Mouse (Mus musculus) limb, embryonic 12.5 days (tissue): ENCODE measurements around the gene Rprd1b. TPM values are rescaled to one million over a fixed set of nuclear protein-coding genes. Genes with fewer than 3 reads are reported as not detected.

Experiments
- ATAC-seq: fragments of 200-750 bp; cut with Nextera tagmentation; 2 replicates; pipeline ENCODE4 v1.8.0; 2017; ENCODE audit warnings: low read depth, moderate TSS enrichment; ENCODE audit not compliant: insufficient number of reproducible peaks, insufficient read depth, low FRiP score, low TSS enrichment
- H3K27ac ChIP-seq: fragments of 300-500 bp; sonication (generic); 2 replicates; pipeline ENCODE4 v1.5.1; 2016; ENCODE audit warnings: mild to moderate bottlenecking, moderate library complexity
- H3K27me3 ChIP-seq: fragments of 300-500 bp; sonication (generic); 2 replicates; pipeline ENCODE4 v1.6.1; 2016; ENCODE audit warnings: mild to moderate bottlenecking, moderate library complexity
- H3K36me3 ChIP-seq: fragments of 300-500 bp; sonication (generic); 2 replicates; pipeline ENCODE4 v1.6.1; 2016; ENCODE audit warnings: mild to moderate bottlenecking, moderate library complexity
- H3K4me1 ChIP-seq: fragments of 300-500 bp; sonication (generic); replicated peaks from 2 replicates; pipeline ENCODE4 v1.6.1; 2016
- H3K4me2 ChIP-seq: fragments of 300-500 bp; sonication (generic); 2 replicates; pipeline ENCODE4 v1.6.1; 2016; ENCODE audit warnings: mild to moderate bottlenecking, moderate library complexity
- H3K4me3 ChIP-seq: fragments of 300-500 bp; sonication (generic); replicated peaks from 2 replicates; pipeline ENCODE4 v1.5.1; 2016; ENCODE audit warnings: mild to moderate bottlenecking
- H3K9ac ChIP-seq: fragments of 300-500 bp; sonication (generic); replicated peaks from 2 replicates; pipeline ENCODE4 v1.6.1; 2016; ENCODE audit warnings: mild to moderate bottlenecking, moderate library complexity
- H3K9me3 ChIP-seq: fragments of 300-500 bp; sonication (generic); 2 replicates; pipeline ENCODE4 v1.6.1; 2016; ENCODE audit warnings: mild to moderate bottlenecking, moderate library complexity
- WGBS: fragments of 180-500 bp; shearing (Covaris S2); methylation state at CpG from one replicate; pipeline ENCODE4 v1.1.7; 2016; 5-methylcytosine and 5-hydroxymethylcytosine counted together
- polyA plus RNA-seq: library from polyadenylated mRNA; unstranded; fragments of >200 nt; fragmentation: Nextera tagmentation; extraction: Ambion mirVana; gene quantifications from 2 replicates; pipeline ENCODE4 v1.2.1, GENCODE M21; 2016

Rprd1b gene
- polyA plus RNA-seq, 1 experiment from 2014 or later, result 57.1 TPM

GRCm38 (mm10) chr2:158080622-158081241 lies 52.4 kb downstream of the Rprd1b start:
- 86% methylated on average over 9 of the region's 9 CpGs for WGBS
- no peak overlapping the region for H3K4me3 ChIP-seq
- no peak overlapping the region for H3K4me2 ChIP-seq
- no peaks in the 10 kb centered on the region for H3K9me3 ChIP-seq
- 0 out of 2 replicates have a peak, but pooled peaks cover 3% of the 10 kb centered on the region for H3K4me1 ChIP-seq
- no peak overlapping the region for H3K9ac ChIP-seq
- no peak overlapping the region for H3K27ac ChIP-seq
- no peaks in the 10 kb centered on the region for H3K27me3 ChIP-seq
- no peak for ATAC-seq
- peaks cover 25% of the 10 kb centered on the region for H3K36me3 ChIP-seq

- Histone ChIP-seq H3K4me1 (no peaks in the 10 kb centered on the region), H3K27ac (no peak overlapping the region), H3K27me3 (no peaks in the 10 kb centered on the region), H3K4me2 (no peak overlapping the region), H3K36me3 (no peaks in the 10 kb centered on the region), H3K4me3 (no peak overlapping the region), H3K9ac (no peak overlapping the region), H3K9me3 (no peaks in the 10 kb centered on the region)
- no peak for ATAC-seq
- WGBS, result 61% methylated on average over 8 of the region's 8 CpGs
Observed at GRCm38 (mm10) chr2:158084486-158084885, 56.2 kb downstream of the Rprd1b start.

- 87% methylated on average over 4 of the region's 4 CpGs for WGBS
- no peaks in the 10 kb centered on the region for H3K27me3 ChIP-seq
- H3K9ac ChIP-seq, result no peak overlapping the region
- no peaks in the 10 kb centered on the region for H3K9me3 ChIP-seq
- no peak overlapping the region for H3K4me3 ChIP-seq
- no peak overlapping the region for H3K27ac ChIP-seq
- no peak overlapping the region for H3K4me2 ChIP-seq
- no peak for ATAC-seq
- H3K36me3 ChIP-seq, result no peaks in the 10 kb centered on the region
- no peaks in the 10 kb centered on the region; the same call in 1 of the 2 replicates for H3K4me1 ChIP-seq
Observed at GRCm38 (mm10) chr2:158090096-158090495, 61.8 kb downstream of the Rprd1b start.

GRCm38 (mm10) chr2:158093345-158093744 lies 65.0 kb downstream of the Rprd1b start:
- no peak overlapping the region for H3K9ac ChIP-seq
- no peaks in the 10 kb centered on the region for H3K9me3 ChIP-seq
- H3K4me1 ChIP-seq, result no peaks in the 10 kb centered on the region; the same call in 1 of the 2 replicates
- no peaks in the 10 kb centered on the region for H3K27me3 ChIP-seq
- no peak for ATAC-seq
- WGBS, result 60% methylated on average over 5 of the region's 5 CpGs
- H3K4me2 ChIP-seq, result no peak overlapping the region
- H3K27ac ChIP-seq, result no peak overlapping the region
- no peak overlapping the region for H3K4me3 ChIP-seq
- no peaks in the 10 kb centered on the region for H3K36me3 ChIP-seq

- Histone ChIP-seq H3K27me3 (no peaks in the 10 kb centered on the region), H3K9ac (no peak overlapping the region), H3K4me3 (no peak overlapping the region), H3K27ac (no peak overlapping the region), H3K4me1 (no peaks in the 10 kb centered on the region; the same call in 1 of the 2 replicates), H3K9me3 (no peaks in the 10 kb centered on the region), H3K4me2 (no peak overlapping the region), H3K36me3 (no peaks in the 10 kb centered on the region)
- ATAC-seq, result no peak
- 83% methylated on average over 7 of the region's 7 CpGs for WGBS
Observed at GRCm38 (mm10) chr2:158094300-158094699, 66.0 kb downstream of the Rprd1b start.

- no peaks in the 10 kb centered on the region; the same call in 1 of the 2 replicates for H3K4me1 ChIP-seq
- 63% methylated on average over 5 of the region's 5 CpGs for WGBS
- ATAC-seq, result no peak
- no peak overlapping the region for H3K4me3 ChIP-seq
- no peaks in the 10 kb centered on the region for H3K27me3 ChIP-seq
- H3K9me3 ChIP-seq, result no peaks in the 10 kb centered on the region
- H3K36me3 ChIP-seq, result no peaks in the 10 kb centered on the region
- no peak overlapping the region for H3K9ac ChIP-seq
- no peak overlapping the region for H3K4me2 ChIP-seq
- no peak overlapping the region for H3K27ac ChIP-seq
Observed at GRCm38 (mm10) chr2:158094846-158095245, 66.5 kb downstream of the Rprd1b start.

GRCm38 (mm10) chr2:158097071-158097470 lies 68.8 kb downstream of the Rprd1b start:
- Histone ChIP-seq H3K27me3 (no peaks in the 10 kb centered on the region), H3K4me2 (no peak overlapping the region), H3K27ac (no peak overlapping the region), H3K9me3 (no peaks in the 10 kb centered on the region), H3K4me3 (no peak overlapping the region), H3K9ac (no peak overlapping the region), H3K4me1 (no peaks in the 10 kb centered on the region; the same call in 1 of the 2 replicates), H3K36me3 (no peaks in the 10 kb centered on the region)
- no peak for ATAC-seq
- 79% methylated on average over 5 of the region's 5 CpGs for WGBS

GRCm38 (mm10) chr2:158098730-158099129 lies 70.4 kb downstream of the Rprd1b start:
- H3K36me3 ChIP-seq, result no peaks in the 10 kb centered on the region
- no peaks in the 10 kb centered on the region for H3K9me3 ChIP-seq
- no peak overlapping the region for H3K9ac ChIP-seq
- H3K27ac ChIP-seq, result no peak overlapping the region
- ATAC-seq, result no peak
- H3K4me2 ChIP-seq, result no peak overlapping the region
- WGBS, result 84% methylated on average over 5 of the region's 5 CpGs
- H3K4me1 ChIP-seq, result no peaks in the 10 kb centered on the region; the same call in none of the 2 replicates
- H3K27me3 ChIP-seq, result no peaks in the 10 kb centered on the region
- no peak overlapping the region for H3K4me3 ChIP-seq

GRCm38 (mm10) chr2:158099537-158099936 lies 71.2 kb downstream of the Rprd1b start:
- Histone ChIP-seq H3K4me1 (no peaks in the 10 kb centered on the region; the same call in 1 of the 2 replicates), H3K27me3 (no peaks in the 10 kb centered on the region), H3K4me3 (no peak overlapping the region), H3K27ac (no peak overlapping the region), H3K9ac (no peak overlapping the region), H3K4me2 (no peak overlapping the region), H3K9me3 (no peaks in the 10 kb centered on the region), H3K36me3 (no peaks in the 10 kb centered on the region)
- ATAC-seq, result no peak
- WGBS, result 69% methylated on average over 3 of the region's 3 CpGs

GRCm38 (mm10) chr2:158101768-158102167 lies 73.5 kb downstream of the Rprd1b start:
- ATAC-seq, result no peak
- Histone ChIP-seq H3K27me3 (no peaks in the 10 kb centered on the region), H3K4me1 (peaks cover 2% of the 10 kb centered on the region; the same call in 1 of the 2 replicates), H3K4me2 (no peak overlapping the region), H3K4me3 (no peak overlapping the region), H3K9me3 (no peaks in the 10 kb centered on the region), H3K27ac (no peak overlapping the region), H3K9ac (no peak overlapping the region), H3K36me3 (no peaks in the 10 kb centered on the region)
- 89% methylated on average over 5 of the region's 5 CpGs for WGBS

- WGBS, result 58% methylated on average over 6 of the region's 6 CpGs
- no peak overlapping the region for H3K4me2 ChIP-seq
- no peaks in the 10 kb centered on the region for H3K27me3 ChIP-seq
- H3K9ac ChIP-seq, result no peak overlapping the region
- no peaks in the 10 kb centered on the region for H3K9me3 ChIP-seq
- no peak for ATAC-seq
- no peaks in the 10 kb centered on the region for H3K36me3 ChIP-seq
- no peak overlapping the region for H3K4me3 ChIP-seq
- no peak overlapping the region for H3K27ac ChIP-seq
- H3K4me1 ChIP-seq, result peaks cover 18% of the 10 kb centered on the region
Observed at GRCm38 (mm10) chr2:158104966-158105365, 76.7 kb downstream of the Rprd1b start.

- Histone ChIP-seq H3K4me2 (no peak overlapping the region), H3K9ac (no peak overlapping the region), H3K4me1 (peaks cover 18% of the 10 kb centered on the region), H3K4me3 (no peak overlapping the region), H3K27me3 (no peaks in the 10 kb centered on the region), H3K27ac (no peak overlapping the region), H3K9me3 (no peaks in the 10 kb centered on the region), H3K36me3 (no peaks in the 10 kb centered on the region)
- 82% methylated on average over 6 of the region's 6 CpGs for WGBS
- no peak for ATAC-seq
Observed at GRCm38 (mm10) chr2:158105605-158106004, 77.3 kb downstream of the Rprd1b start.
